Mouse (Mus musculus): ENCODE results near the gene Kxd1.

Gene Kxd1

GRCm38 (mm10) chr8:70546412-70546811 lies 18.7 kb upstream of the Kxd1 start:
- no peak for DNase-seq

- DNase-seq, result no peak
Measured at GRCm38 (mm10) chr8:70544200-70544687, 16.5 kb upstream of the Kxd1 start.

GRCm38 (mm10) chr8:70541081-70541480 lies 13.3 kb upstream of the Kxd1 start:
- no peak for DNase-seq

- DNase-seq, result no peak
Measured at GRCm38 (mm10) chr8:70540507-70541071, 12.8 kb upstream of the Kxd1 start.

GRCm38 (mm10) chr8:70540013-70540506 lies 12.3 kb upstream of the Kxd1 start:
- no peak for DNase-seq

- peak; percentile 99 for DNase-seq
Measured at GRCm38 (mm10) chr8:70539077-70539813, 11.5 kb upstream of the Kxd1 start, which contains the start of gene Ell. Ell (plus strand) TSS chr8:70539457.

- peak; percentile 100 for DNase-seq
Measured at GRCm38 (mm10) chr8:70538633-70539076, 10.9 kb upstream of the Kxd1 start.

GRCm38 (mm10) chr8:70538024-70538579 lies 10.3 kb upstream of the Kxd1 start:
- DNase-seq, result peak; percentile 26

- no peak for DNase-seq
Measured at GRCm38 (mm10) chr8:70535701-70536100, 7.9 kb upstream of the Kxd1 start.

- DNase-seq, result no peak
Measured at GRCm38 (mm10) chr8:70535221-70535620, 7.5 kb upstream of the Kxd1 start.

GRCm38 (mm10) chr8:70534281-70534680 lies 6.5 kb upstream of the Kxd1 start:
- DNase-seq, result no peak

GRCm38 (mm10) chr8:70530314-70530713 lies 2.6 kb upstream of the Kxd1 start:
- DNase-seq, result no peak

- no peak for DNase-seq
Measured at GRCm38 (mm10) chr8:70529741-70530161, 2.0 kb upstream of the Kxd1 start.

GRCm38 (mm10) chr8:70529299-70529698 lies 1.5 kb upstream of the Kxd1 start:
- no peak for DNase-seq

GRCm38 (mm10) chr8:70528182-70528797 lies 534 bp upstream of the Kxd1 start:
- no peak for DNase-seq

GRCm38 (mm10) chr8:70527111-70527511 lies 645 bp downstream of the Kxd1 start:
- no peak for DNase-seq

- peak; percentile 95 for DNase-seq
Measured at GRCm38 (mm10) chr8:70522592-70523403, 5.0 kb downstream of the Kxd1 start.

GRCm38 (mm10) chr8:70519606-70520005 lies 8.2 kb downstream of the Kxd1 start:
- no peak for DNase-seq

- DNase-seq, result no peak
Measured at GRCm38 (mm10) chr8:70519043-70519442, 8.7 kb downstream of the Kxd1 start.

- DNase-seq, result no peak
Measured at GRCm38 (mm10) chr8:70517940-70518643, 9.7 kb downstream of the Kxd1 start.

GRCm38 (mm10) chr8:70513441-70513840 lies 14.3 kb downstream of the Kxd1 start:
- no peak for DNase-seq

Measured in right cerebral cortex, postnatal 4 days (tissue).